Mouse (Mus musculus) left cerebral cortex, postnatal 10 days (tissue): ENCODE results near the gene Wasf2. TPM values are rescaled to one million over a fixed set of nuclear protein-coding genes. Genes with fewer than 3 reads are reported as not detected.
A peak's percentile ranks its signal among the peaks of the same experiment; 100 is the strongest.

Source experiments
- DNase-seq, 2 experiments: peaks; one replicate each; pipeline ENCODE4 v3.0.0; 2021 to 2022; ENCODE audit warnings: low spot score in 2 of 2, mixed read lengths in 1 of 2; ENCODE audit errors: extremely low spot score in 1 of 2
- intact Hi-C: fragments of 180-260 bp; cut with DNase I; formaldehyde crosslinking; loops from one replicate; pipeline ENCODE4 v1.15.1; 2025
- microRNA-seq: library from miRNA; unstranded; fragments of <30 nt; microRNA quantifications from one replicate; pipeline ENCODE4 v1.2.0, GENCODE M21; 2022
- total RNA-seq, 2 experiments: library from RNA; stranded (reverse); gene quantifications; 2 replicates each; pipeline ENCODE4 v1.2.3; 2021

Gene Wasf2
- total RNA-seq, 2 experiments from 2014 or later, result 23.9 to 38.5 TPM

GRCm38 (mm10) chr4:133240934-133241908, 110.9 kb downstream of the Wasf2 start:
- DNase-seq, result peak; percentile 70 to 91
- intact Hi-C loops, result no loop called here

GRCm38 (mm10) chr4:133241910-133242309, 111.6 kb downstream of the Wasf2 start:
- intact Hi-C loops, result no loop called here
- DNase-seq, result no peak

GRCm38 (mm10) chr4:133242710-133243109, 112.4 kb downstream of the Wasf2 start:
- intact Hi-C loops, result no loop called here
- no peak for DNase-seq

- intact Hi-C loops, result no loop called here
- DNase-seq, result no peak
Measured at GRCm38 (mm10) chr4:133243538-133243937, 113.2 kb downstream of the Wasf2 start.

- DNase-seq, result no peak
- intact Hi-C loops, result no loop called here
Measured at GRCm38 (mm10) chr4:133244289-133244688, 114.0 kb downstream of the Wasf2 start.

GRCm38 (mm10) chr4:133247072-133247471, 116.8 kb downstream of the Wasf2 start:
- peak in 1 of 2 experiments; percentile 50 for DNase-seq
- intact Hi-C loops, result no loop called here

- no peak for DNase-seq
- intact Hi-C loops, result no loop called here
Measured at GRCm38 (mm10) chr4:133247806-133248449, 117.6 kb downstream of the Wasf2 start.

Small RNAs within 50 kb of the gene (microRNA-seq; reads per million reads assigned to microRNA genes)
- gene Mir7017, result 4.3 reads per million, percentile 15 among the genes with 10 or more reads in this experiment

Other genes with a start within 250 kb of the Wasf2 start
- gene Stx12, start 246.0 kb upstream of the Wasf2 start, total RNA-seq, result 100 to 1,000 TPM; 117 to 123 TPM
- 10 to 100 TPM; 31.8 to 36.9 TPM for gene Fam76a, start 207.9 kb upstream of the Wasf2 start, total RNA-seq
- gene Fgr, start 156.4 kb upstream of the Wasf2 start, total RNA-seq, result under 1 TPM in 1 of 2 experiments, not detected in 1; 0.47 TPM
- gene Ahdc1, start 119.2 kb upstream of the Wasf2 start, total RNA-seq, result 10 to 100 TPM; 70.0 to 71.1 TPM
- gene Cd164l2, start 81.6 kb downstream of the Wasf2 start, total RNA-seq, result 1 to 10 TPM; 1.3 to 1.5 TPM
- gene Gpr3, start 82.0 kb downstream of the Wasf2 start, total RNA-seq, result 1 to 10 TPM; 5.1 to 5.2 TPM
- gene Map3k6, start 110.3 kb downstream of the Wasf2 start, total RNA-seq, result 1 to 10 TPM; 1.3 to 4.8 TPM
- gene Sytl1, start 132.6 kb downstream of the Wasf2 start, total RNA-seq, result under 1 TPM; 0.58 to 0.59 TPM
- 10 to 100 TPM; 82.1 to 82.4 TPM for gene Tmem222, start 147.3 kb downstream of the Wasf2 start, total RNA-seq
- gene Wdtc1, start 223.0 kb downstream of the Wasf2 start, total RNA-seq, result 10 to 100 TPM; 48.7 to 49.0 TPM
- gene Slc9a1, start 239.2 kb downstream of the Wasf2 start, total RNA-seq, result 10 to 100 TPM; 37.3 to 40.9 TPM